Mouse (Mus musculus) forebrain, embryonic 16.5 days (tissue): ENCODE results near the gene Ptprcap. TPM values are rescaled to one million over a fixed set of nuclear protein-coding genes. Genes with fewer than 3 reads are reported as not detected.

Experiments
- ATAC-seq: fragments of 200-750 bp; cut with Nextera tagmentation; 2 replicates; pipeline ENCODE4 v1.8.0; 2017; ENCODE audit warnings: mild to moderate bottlenecking, moderate library complexity
- H3K27ac ChIP-seq: fragments of 300-500 bp; sonication (generic); 2 replicates; pipeline ENCODE4 v1.5.1; 2014; ENCODE audit warnings: low read length, control low read depth
- H3K27me3 ChIP-seq: fragments of 300-500 bp; sonication (generic); replicated peaks from 2 replicates; pipeline ENCODE4 v1.6.1; 2014; ENCODE audit warnings: low read length; ENCODE audit not compliant: control insufficient read depth, insufficient read depth
- H3K36me3 ChIP-seq: fragments of 300-500 bp; sonication (generic); 2 replicates; pipeline ENCODE4 v1.6.1; 2014; ENCODE audit not compliant: control insufficient read depth, insufficient read depth
- H3K4me1 ChIP-seq: fragments of 300-500 bp; sonication (generic); replicated peaks from 2 replicates; pipeline ENCODE4 v1.6.1; 2014; ENCODE audit warnings: low read length; ENCODE audit not compliant: control insufficient read depth, insufficient read depth
- H3K4me2 ChIP-seq: fragments of 300-500 bp; sonication (generic); 2 replicates; pipeline ENCODE4 v1.6.1; 2014; ENCODE audit warnings: mild to moderate bottlenecking, low read length, control low read depth
- H3K4me3 ChIP-seq: fragments of 300-500 bp; sonication (generic); replicated peaks from 2 replicates; pipeline ENCODE4 v1.5.1; 2014; ENCODE audit warnings: mild to moderate bottlenecking, low read length, control low read depth
- H3K9ac ChIP-seq: fragments of 300-500 bp; sonication (generic); replicated peaks from 2 replicates; pipeline ENCODE4 v1.6.1; 2014; ENCODE audit warnings: low read depth, low read length, control low read depth
- H3K9me3 ChIP-seq: fragments of 300-500 bp; sonication (generic); 2 replicates; pipeline ENCODE4 v1.6.1; 2016; ENCODE audit warnings: low read length; ENCODE audit not compliant: control insufficient read depth
- WGBS: fragments of 180-500 bp; shearing (Covaris S2); extraction: QIAGEN DNeasy Blood & Tissue Kit; methylation state at CpG from one replicate; pipeline ENCODE4 v1.1.7; 2014; 5-methylcytosine and 5-hydroxymethylcytosine counted together
- polyA plus RNA-seq: library from polyadenylated mRNA; unstranded; fragments of >200 nt; fragmentation: Nextera tagmentation; extraction: Ambion mirVana; gene quantifications from 2 replicates; pipeline ENCODE4 v1.2.1, GENCODE M21; 2015

Ptprcap gene
- polyA plus RNA-seq: 0.39 TPM in 1 of 2 replicates, not detected in the other

GRCm38 (mm10) chr19:4153232-4153654, at the start of gene Ptprcap:
Gene Ptprcap, plus strand, starts transcription at chr19:4153604.
- no peak within 1 kb of the TSS for H3K9ac ChIP-seq
- no peaks in the 10 kb centered on the region for H3K27me3 ChIP-seq
- no peak within 1 kb of the TSS for H3K4me2 ChIP-seq
- peaks cover 12% of the 10 kb centered on the region for H3K36me3 ChIP-seq
- H3K4me1 ChIP-seq: peaks cover 15% of the 10 kb centered on the region
- 81% methylated on average over 11 of the region's 11 CpGs for WGBS
- no peak within 1 kb of the TSS for H3K27ac ChIP-seq
- no peak within 1 kb of the TSS for H3K4me3 ChIP-seq
- ATAC-seq: no peak
- H3K9me3 ChIP-seq: no peaks in the 10 kb centered on the region

- Histone ChIP-seq H3K4me1 (peaks cover 28% of the 10 kb centered on the region), H3K9me3 (no peaks in the 10 kb centered on the region), H3K9ac (no peak overlapping the region), H3K4me2 (no peak overlapping the region), H3K27ac (no peak overlapping the region), H3K4me3 (no peak overlapping the region), H3K27me3 (peaks cover 6% of the 10 kb centered on the region), H3K36me3 (no peaks in the 10 kb centered on the region)
- WGBS: 81% methylated on average over 3 of the region's 3 CpGs
- no peak for ATAC-seq
Observed at GRCm38 (mm10) chr19:4103792-4104191, 49.6 kb upstream of the Ptprcap start.

GRCm38 (mm10) chr19:4104675-4105194, 48.7 kb upstream of the Ptprcap start:
- Histone ChIP-seq H3K27ac (no peak overlapping the region), H3K9me3 (no peaks in the 10 kb centered on the region), H3K36me3 (no peaks in the 10 kb centered on the region), H3K9ac (no peak overlapping the region), H3K4me2 (no peak overlapping the region), H3K27me3 (peaks cover 5% of the 10 kb centered on the region; the same call in 1 of the 2 replicates), H3K4me1 (peaks cover 19% of the 10 kb centered on the region), H3K4me3 (no peak overlapping the region)
- no peak for ATAC-seq
- WGBS: 93% methylated on average over 16 of the region's 16 CpGs

- H3K27me3 ChIP-seq: no peaks in the 10 kb centered on the region; the same call in 1 of the 2 replicates
Observed at GRCm38 (mm10) chr19:4106654-4107053, 46.8 kb upstream of the Ptprcap start.

GRCm38 (mm10) chr19:4108535-4108934, 44.9 kb upstream of the Ptprcap start:
- ATAC-seq: no peak
- Histone ChIP-seq H3K27ac (no peak overlapping the region), H3K4me3 (no peak overlapping the region), H3K4me2 (no peak overlapping the region), H3K9ac (no peak overlapping the region), H3K36me3 (peaks cover 2% of the 10 kb centered on the region; the same call in 1 of the 2 replicates), H3K27me3 (no peaks in the 10 kb centered on the region), H3K4me1 (no peaks in the 10 kb centered on the region; the same call in 1 of the 2 replicates), H3K9me3 (no peaks in the 10 kb centered on the region)
- 91% methylated on average over 9 of the region's 9 CpGs for whole genome bisulfite sequencing

More at GRCm38 (mm10) chr19:4106654-4107053, 46.8 kb upstream of the Ptprcap start:
- Histone ChIP-seq H3K4me3 (no peak overlapping the region), H3K4me2 (no peak overlapping the region), H3K4me1 (0 out of 2 replicates have a peak, but pooled peaks cover 3% of the 10 kb centered on the region), H3K36me3 (no peaks in the 10 kb centered on the region; the same call in 1 of the 2 replicates), H3K9me3 (no peaks in the 10 kb centered on the region), H3K27ac (no peak overlapping the region), H3K9ac (no peak overlapping the region)
- ATAC-seq: no peak
- 92% methylated on average over 14 of the region's 14 CpGs for WGBS

- WGBS: 93% methylated on average over 26 of the region's 26 CpGs
- no peak for ATAC-seq
- Histone ChIP-seq H3K4me2 (no peak overlapping the region), H3K4me1 (no peaks in the 10 kb centered on the region; the same call in 1 of the 2 replicates), H3K4me3 (no peak overlapping the region), H3K27ac (no peak overlapping the region), H3K9ac (no peak overlapping the region), H3K9me3 (no peaks in the 10 kb centered on the region), H3K27me3 (no peaks in the 10 kb centered on the region), H3K36me3 (peaks cover 16% of the 10 kb centered on the region)
Observed at GRCm38 (mm10) chr19:4112063-4112960, 41.1 kb upstream of the Ptprcap start.

- Histone ChIP-seq H3K4me1 (no peaks in the 10 kb centered on the region; the same call in 1 of the 2 replicates), H3K9me3 (no peaks in the 10 kb centered on the region), H3K4me2 (no peak overlapping the region), H3K4me3 (no peak overlapping the region), H3K27ac (no peak overlapping the region), H3K36me3 (peaks cover 16% of the 10 kb centered on the region), H3K27me3 (no peaks in the 10 kb centered on the region), H3K9ac (no peak overlapping the region)
- no peak for ATAC-seq
- WGBS: 76% methylated on average over 13 of the region's 13 CpGs
Observed at GRCm38 (mm10) chr19:4113186-4113805, 40.1 kb upstream of the Ptprcap start.

- 80% methylated on average over 5 of the region's 5 CpGs for WGBS
- Histone ChIP-seq H3K4me2 (no peak overlapping the region), H3K27ac (no peak overlapping the region), H3K4me1 (no peaks in the 10 kb centered on the region; the same call in 1 of the 2 replicates), H3K27me3 (no peaks in the 10 kb centered on the region), H3K9me3 (no peaks in the 10 kb centered on the region), H3K4me3 (no peak overlapping the region), H3K9ac (no peak overlapping the region), H3K36me3 (peaks cover 16% of the 10 kb centered on the region)
- ATAC-seq: no peak
Observed at GRCm38 (mm10) chr19:4113806-4114230, 39.6 kb upstream of the Ptprcap start.

- H3K9ac ChIP-seq: no peak overlapping the region
- H3K27ac ChIP-seq: no peak overlapping the region
- WGBS: 94% methylated on average over 10 of the region's 10 CpGs
- no peak overlapping the region for H3K4me3 ChIP-seq
- ATAC-seq: no peak
- no peak overlapping the region for H3K4me2 ChIP-seq
- H3K36me3 ChIP-seq: peaks cover 16% of the 10 kb centered on the region
- no peaks in the 10 kb centered on the region for H3K27me3 ChIP-seq
- H3K9me3 ChIP-seq: no peaks in the 10 kb centered on the region
- H3K4me1 ChIP-seq: no peaks in the 10 kb centered on the region; the same call in 1 of the 2 replicates
Observed at GRCm38 (mm10) chr19:4114551-4114950, 38.9 kb upstream of the Ptprcap start.
